Mouse (Mus musculus): ENCODE measurements around the gene Dglucy.

- TF ChIP-seq HCFC1 (IDR thresholded peaks at IDR 0.05; ENCODE audit: borderline replicate concordance, insufficient read depth, low read length): no peak
- no peak for TF ChIP-seq ZC3H11A (IDR thresholded peaks at IDR 0.05; ENCODE audit: borderline replicate concordance, low read depth, low read length)
Measured at GRCm38 (mm10) chr12:100752977-100753376, 25.9 kb upstream of the Dglucy start.
